Mouse (Mus musculus) ES-E14 (cell line): Measurements from ENCODE around the gene Umodl1. TPM values are rescaled to one million over a fixed set of nuclear protein-coding genes. Genes with fewer than 3 reads are reported as not detected.

Experiments
- DNase-seq: peaks from one replicate; pipeline ENCODE4 v3.0.0-alpha.2; 2013; ENCODE audit warnings: low read depth, low spot score
- H3K27ac ChIP-seq: 2 replicates; pipeline ENCODE4 v1.5.1; 2012; ENCODE audit warnings: low read depth, mild to moderate bottlenecking, low read length, moderate library complexity, mixed read lengths; ENCODE audit not compliant: poor library complexity, insufficient read depth, severe bottlenecking
- H3K36me3 ChIP-seq: 2 replicates; pipeline ENCODE4 v1.6.1; 2012; ENCODE audit warnings: mild to moderate bottlenecking, low read length, moderate library complexity, mixed read lengths; ENCODE audit not compliant: control insufficient read depth, poor library complexity, insufficient read depth, severe bottlenecking
- H3K4me1 ChIP-seq, 2 experiments: fragments of 150-350 bp in 1 of 2; sonication (generic) in 1 of 2; 2 replicates each; pipeline ENCODE4 v1.6.1; 2012; ENCODE audit warnings: low read length in 2 of 2, mild to moderate bottlenecking in 1 of 2, mixed read lengths in 1 of 2; ENCODE audit not compliant: control insufficient read depth in 2 of 2, insufficient read depth in 2 of 2, poor library complexity in 1 of 2
- H3K4me3 ChIP-seq, 2 experiments: fragments of 150-350 bp in 1 of 2; sonication (generic) in 1 of 2; 2 replicates each; pipeline ENCODE4 v1.5.1; 2012; ENCODE audit warnings: low read length in 2 of 2, low read depth in 1 of 2, mild to moderate bottlenecking in 1 of 2, mixed read lengths in 1 of 2; ENCODE audit not compliant: insufficient read depth in 1 of 2, poor library complexity in 1 of 2, severe bottlenecking in 1 of 2
- H3K9ac ChIP-seq: 2 replicates; pipeline ENCODE4 v1.6.1; 2012; ENCODE audit warnings: low read depth, mild to moderate bottlenecking, low read length, mixed read lengths; ENCODE audit not compliant: poor library complexity, insufficient read depth, severe bottlenecking
- H3K9me3 ChIP-seq: fragments of 150-350 bp; sonication (generic); 2 replicates; pipeline ENCODE4 v1.6.1; 2012; ENCODE audit warnings: low read depth, mild to moderate bottlenecking, low read length; ENCODE audit not compliant: control insufficient read depth, insufficient read depth
- CHD2 ChIP-seq: IDR thresholded peaks from 2 replicates; pipeline ENCODE4 v1.6.1; 2014; ENCODE audit warnings: mild to moderate bottlenecking, low read depth, low read length, inconsistent platforms
- HCFC1 ChIP-seq: IDR thresholded peaks from 2 replicates; pipeline ENCODE4 v1.6.1; 2012; ENCODE audit warnings: low read length, inconsistent platforms, borderline replicate concordance; ENCODE audit not compliant: insufficient read depth
- MAFK ChIP-seq: IDR thresholded peaks from 2 replicates; pipeline ENCODE4 v1.6.1; 2014; ENCODE audit warnings: mild to moderate bottlenecking, low read depth, low read length, inconsistent platforms; ENCODE audit not compliant: insufficient read depth
- ZC3H11A ChIP-seq: IDR thresholded peaks from 2 replicates; pipeline ENCODE4 v1.6.1; 2012; ENCODE audit warnings: low read depth, mild to moderate bottlenecking, inconsistent platforms, low read length, borderline replicate concordance
- ZNF384 ChIP-seq: IDR thresholded peaks from 2 replicates; pipeline ENCODE4 v1.6.1; 2012; ENCODE audit warnings: low read depth, low read length, inconsistent platforms
- in situ Hi-C, 2 experiments: fragments of 600-800 bp; cut with MboI; formaldehyde crosslinking; loops; one replicate each; pipeline ENCODE4 v1.15.1; 2025; ENCODE audit warnings: low sequenced_read_pairs in 2 of 2, inconsistent platforms in 1 of 2; ENCODE audit not compliant: unreplicated experiment in 2 of 2
- total RNA-seq: library from RNA; depleted of rRNA; stranded (reverse); fragments of 300-350 nt; gene quantifications from 2 replicates; pipeline ENCODE4 v1.2.3, GENCODE M21; 2012; rRNA removed

Gene Umodl1
- total RNA-seq, 1 experiment: not detected

DNA sequence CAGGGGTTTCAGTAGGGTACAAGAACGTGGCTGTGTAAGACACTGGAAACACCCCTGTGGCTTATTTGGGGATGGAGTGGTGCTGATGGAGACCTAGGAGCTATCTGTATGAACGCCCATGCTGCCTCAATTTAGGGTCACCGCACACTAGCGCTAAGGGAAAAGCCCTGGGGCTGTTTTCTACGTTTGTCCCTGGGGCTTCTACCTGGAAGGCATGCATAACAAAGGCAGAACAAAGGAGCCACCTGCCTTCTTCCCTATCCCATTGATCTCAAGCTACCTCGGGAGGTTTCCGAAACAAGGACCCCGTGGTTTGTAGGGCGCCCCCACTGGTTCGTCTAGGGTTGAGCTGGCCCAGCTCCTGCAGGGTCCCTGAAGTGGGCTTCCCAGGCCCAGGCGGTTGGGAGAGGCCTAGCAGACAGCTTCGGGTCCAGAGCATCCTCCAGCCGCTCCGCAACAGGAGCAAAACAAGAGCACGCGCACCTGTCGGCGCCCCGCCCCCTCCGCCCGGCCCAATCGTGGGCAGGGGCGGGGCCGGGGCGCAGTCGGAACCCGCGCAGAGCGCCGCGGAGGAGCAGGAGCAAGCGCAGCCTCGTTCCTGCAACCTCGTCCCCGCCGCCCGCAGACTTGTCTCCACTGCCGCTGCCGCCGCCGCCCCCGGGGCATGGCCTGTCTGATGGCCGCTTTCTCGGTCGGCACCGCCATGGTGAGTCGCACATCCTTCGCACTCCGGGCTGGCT is 102.9 kb downstream of the Umodl1 start, which contains the start of gene Abcg1:
TSS of gene Abcg1 (plus strand) at position 525 of the 740 bp plus-strand sequence.
- Histone ChIP-seq H3K36me3 (no peaks in the 10 kb centered on the region), H3K27ac (peak within 1 kb of the TSS; percentile 49; the same call in 1 of the 2 replicates), H3K9ac (peak within 1 kb of the TSS; percentile 71), H3K4me1 (peaks cover 2 to 18% of the 10 kb centered on the region in 2 experiments; a peak in 1 of 4 replicates), H3K9me3 (no peaks in the 10 kb centered on the region), H3K4me3 (peak within 1 kb of the TSS; percentile 75 to 78)
- in situ Hi-C loops: no loop called here
- DNase-seq: peak; percentile 74
- peak; percentile 56; the same call in 1 of the 2 replicates for TF ChIP-seq HCFC1
- TF ChIP-seq ZNF384: no peak

GRCm38 (mm10) chr17:31057891-31058744 is 103.7 kb downstream of the Umodl1 start:
- DNase-seq: no peak
- H3K9me3 ChIP-seq: no peaks in the 10 kb centered on the region
- no peak overlapping the region for H3K27ac ChIP-seq
- H3K36me3 ChIP-seq: no peaks in the 10 kb centered on the region
- H3K9ac ChIP-seq: peak overlapping the region; percentile 71
- peaks cover 2 to 18% of the 10 kb centered on the region in 2 experiments; a peak in 1 of 4 replicates for H3K4me1 ChIP-seq
- TF ChIP-seq ZC3H11A: no peak
- no peak for TF ChIP-seq CHD2
- no peak for TF ChIP-seq MAFK
- no peak for TF ChIP-seq HCFC1
- no peak for TF ChIP-seq ZNF384
- in situ Hi-C loops: no loop called here
- peak overlapping the region; percentile 75 to 78 for H3K4me3 ChIP-seq

DNA sequence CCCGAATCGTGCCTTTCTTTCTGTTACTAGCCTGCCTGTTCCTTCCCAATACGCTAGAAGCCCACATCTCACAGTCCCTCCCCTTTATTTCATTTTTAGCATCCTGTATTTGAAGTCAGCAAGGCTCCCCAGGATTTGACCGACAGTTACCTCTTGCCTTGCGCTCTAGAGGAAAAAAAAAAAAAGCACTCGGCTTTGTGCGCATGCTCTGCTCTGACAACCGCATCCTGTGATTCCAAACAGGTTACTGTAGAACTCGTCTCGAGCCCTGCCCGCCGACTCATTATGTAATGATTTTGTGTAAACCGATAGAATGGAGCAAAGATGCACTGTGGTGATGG is 104.3 kb downstream of the Umodl1 start:
- TF ChIP-seq ZNF384 (peak; percentile 95), CHD2 (no peak)
- Histone ChIP-seq H3K9me3 (no peaks in the 10 kb centered on the region), H3K36me3 (no peaks in the 10 kb centered on the region), H3K27ac (no peak overlapping the region), H3K4me1 (peaks cover 2 to 18% of the 10 kb centered on the region in 2 experiments; a peak in 1 of 4 replicates), H3K9ac (no peak overlapping the region), H3K4me3 (peak overlapping the region in 1 of 2 experiments; percentile 78; a peak in 2 of 4 replicates)
- no peak for DNase-seq
- in situ Hi-C loops: no loop called here

- in situ Hi-C loops: no loop called here
- no peak for DNase-seq
- Histone ChIP-seq H3K9ac (no peak overlapping the region), H3K36me3 (no peaks in the 10 kb centered on the region), H3K27ac (no peak overlapping the region), H3K9me3 (no peaks in the 10 kb centered on the region), H3K4me3 (no peak overlapping the region), H3K4me1 (peaks cover 2 to 18% of the 10 kb centered on the region in 2 experiments; a peak in 1 of 4 replicates)
- TF ChIP-seq ZC3H11A: no peak
- no peak for TF ChIP-seq HCFC1
- no peak for TF ChIP-seq MAFK
- no peak for TF ChIP-seq ZNF384
- no peak for TF ChIP-seq CHD2
Observed at GRCm38 (mm10) chr17:31060196-31060587, 105.8 kb downstream of the Umodl1 start.

Other genes starting within 250 kb of the Umodl1 start
- 2.5 and 4.1 TPM in 2 replicates for gene Glp1r, start 52.8 kb upstream of the Umodl1 start, total RNA-seq
- 9.3 and 33.4 TPM in 2 replicates for gene Abcg1, start 103.0 kb downstream of the Umodl1 start, total RNA-seq
- not detected in 2 replicates for gene Tff3, start 175.0 kb downstream of the Umodl1 start, total RNA-seq
- not detected in 2 replicates for gene Tff2, start 189.6 kb downstream of the Umodl1 start, total RNA-seq
- gene Tff1, start 210.6 kb downstream of the Umodl1 start, total RNA-seq: not detected in 2 replicates
- 0.36 and 0.37 TPM in 2 replicates for gene Tmprss3, start 244.3 kb downstream of the Umodl1 start, total RNA-seq